Mouse (Mus musculus) intestine, embryonic 14.5 days (tissue): ENCODE results near the gene Ptprz1. TPM values are rescaled to one million over a fixed set of nuclear protein-coding genes. Genes with fewer than 3 reads are reported as not detected.

Source experiments
- ATAC-seq: fragments of 200-750 bp; cut with Nextera tagmentation; replicated peaks from 2 replicates; pipeline ENCODE4 v1.8.0; 2017; ENCODE audit warnings: low read depth, moderate number of reproducible peaks, moderate TSS enrichment, moderate library complexity; ENCODE audit not compliant: low FRiP score, low TSS enrichment
- DNase-seq: peaks from one replicate; pipeline ENCODE4 v3.0.0-alpha.2; 2018; ENCODE audit warnings: low spot score
- H3K27ac ChIP-seq: fragments of 300-500 bp; sonication (generic); 2 replicates; pipeline ENCODE4 v1.5.1; 2014; ENCODE audit warnings: low read depth, mild to moderate bottlenecking, control low read depth
- H3K27me3 ChIP-seq: fragments of 300-500 bp; sonication (generic); replicated peaks from 2 replicates; pipeline ENCODE4 v1.6.1; 2014; ENCODE audit warnings: low read length, control low read depth; ENCODE audit not compliant: control insufficient read depth, insufficient read depth
- H3K36me3 ChIP-seq: fragments of 300-500 bp; sonication (generic); 2 replicates; pipeline ENCODE4 v1.6.1; 2014; ENCODE audit warnings: low read length, control low read depth; ENCODE audit not compliant: control insufficient read depth, insufficient read depth
- H3K4me1 ChIP-seq: fragments of 300-500 bp; sonication (generic); replicated peaks from 2 replicates; pipeline ENCODE4 v1.6.1; 2014; ENCODE audit warnings: low read length, control low read depth, mixed read lengths; ENCODE audit not compliant: control insufficient read depth, insufficient read depth
- H3K4me2 ChIP-seq: fragments of 300-500 bp; sonication (generic); 2 replicates; pipeline ENCODE4 v1.6.1; 2014; ENCODE audit warnings: low read length
- H3K4me3 ChIP-seq: fragments of 300-500 bp; sonication (generic); 2 replicates; pipeline ENCODE4 v1.5.1; 2014; ENCODE audit warnings: low read depth, low read length, control low read depth, mixed read lengths
- H3K9ac ChIP-seq: fragments of 300-500 bp; sonication (generic); 2 replicates; pipeline ENCODE4 v1.6.1; 2014; ENCODE audit warnings: mild to moderate bottlenecking, low read length
- H3K9me3 ChIP-seq: fragments of 300-500 bp; sonication (generic); 2 replicates; pipeline ENCODE4 v1.6.1; 2016; ENCODE audit warnings: low read length, control low read depth; ENCODE audit not compliant: control insufficient read depth
- WGBS: fragments of 180-500 bp; shearing (Covaris S2); extraction: QIAGEN DNeasy Blood & Tissue Kit; methylation state at CpG from one replicate; pipeline ENCODE4 v1.1.7; 2014; 5-methylcytosine and 5-hydroxymethylcytosine counted together
- polyA plus RNA-seq: library from polyadenylated mRNA; unstranded; fragments of >200 nt; fragmentation: Nextera tagmentation; extraction: Ambion mirVana; gene quantifications from 2 replicates; pipeline ENCODE4 v1.2.1, GENCODE M21; 2014

The Ptprz1 gene
- polyA plus RNA-seq, 1 experiment from 2014 or later: 3.3 TPM

GRCm38 (mm10) chr6:22908510-22909256 lies 33.4 kb downstream of the Ptprz1 start:
- Histone ChIP-seq H3K9me3 (no peaks in the 10 kb centered on the region), H3K27me3 (no peaks in the 10 kb centered on the region), H3K9ac (no peak overlapping the region), H3K4me3 (no peak overlapping the region), H3K4me1 (no peaks in the 10 kb centered on the region), H3K27ac (no peak overlapping the region), H3K4me2 (no peak overlapping the region), H3K36me3 (no peaks in the 10 kb centered on the region)
- 76% methylated on average over 6 of the region's 6 CpGs for WGBS
- DNase-seq: no peak
- ATAC-seq: no peak

- 48% methylated on average over 6 of the region's 6 CpGs for WGBS
- no peak for ATAC-seq
- H3K4me3 ChIP-seq: no peak overlapping the region
- no peak overlapping the region for H3K4me2 ChIP-seq
- H3K36me3 ChIP-seq: no peaks in the 10 kb centered on the region
- H3K4me1 ChIP-seq: no peaks in the 10 kb centered on the region
- H3K27me3 ChIP-seq: no peaks in the 10 kb centered on the region
- no peak for DNase-seq
- H3K27ac ChIP-seq: no peak overlapping the region
- no peaks in the 10 kb centered on the region for H3K9me3 ChIP-seq
- H3K9ac ChIP-seq: no peak overlapping the region
Measured at GRCm38 (mm10) chr6:22909257-22909907, 34.1 kb downstream of the Ptprz1 start.

- Histone ChIP-seq H3K4me3 (no peak overlapping the region), H3K27ac (no peak overlapping the region), H3K9ac (no peak overlapping the region), H3K4me2 (no peak overlapping the region), H3K4me1 (no peaks in the 10 kb centered on the region), H3K27me3 (no peaks in the 10 kb centered on the region), H3K36me3 (no peaks in the 10 kb centered on the region), H3K9me3 (no peaks in the 10 kb centered on the region)
- WGBS: 46% methylated on average over 4 of the region's 4 CpGs
- DNase-seq (no peak), ATAC-seq (no peak)
Measured at GRCm38 (mm10) chr6:22909908-22910260, 34.6 kb downstream of the Ptprz1 start.

GRCm38 (mm10) chr6:22922880-22923279 lies 47.6 kb downstream of the Ptprz1 start:
- H3K4me2 ChIP-seq: no peak overlapping the region
- ATAC-seq: no peak
- WGBS: 28% methylated on average over 1 of the region's 1 CpGs
- no peak for DNase-seq
- H3K27ac ChIP-seq: no peak overlapping the region
- H3K4me3 ChIP-seq: no peak overlapping the region
- no peaks in the 10 kb centered on the region for H3K27me3 ChIP-seq
- no peak overlapping the region for H3K9ac ChIP-seq
- H3K36me3 ChIP-seq: no peaks in the 10 kb centered on the region
- no peaks in the 10 kb centered on the region for H3K4me1 ChIP-seq
- no peaks in the 10 kb centered on the region for H3K9me3 ChIP-seq

- ATAC-seq (no peak), DNase-seq (no peak)
- Histone ChIP-seq H3K27ac (no peak overlapping the region), H3K4me3 (no peak overlapping the region), H3K4me2 (no peak overlapping the region), H3K36me3 (no peaks in the 10 kb centered on the region), H3K9me3 (no peaks in the 10 kb centered on the region), H3K27me3 (no peaks in the 10 kb centered on the region), H3K4me1 (no peaks in the 10 kb centered on the region), H3K9ac (no peak overlapping the region)
- WGBS: 86% methylated on average over 2 of the region's 2 CpGs
Measured at GRCm38 (mm10) chr6:22932768-22933265, 57.5 kb downstream of the Ptprz1 start.

GRCm38 (mm10) chr6:22937126-22937525 lies 61.8 kb downstream of the Ptprz1 start:
- 76% methylated on average over 4 of the region's 4 CpGs for WGBS
- no peaks in the 10 kb centered on the region for H3K4me1 ChIP-seq
- no peak overlapping the region for H3K27ac ChIP-seq
- H3K9me3 ChIP-seq: no peaks in the 10 kb centered on the region
- DNase-seq: no peak
- no peaks in the 10 kb centered on the region for H3K36me3 ChIP-seq
- no peak overlapping the region for H3K9ac ChIP-seq
- H3K27me3 ChIP-seq: no peaks in the 10 kb centered on the region
- H3K4me3 ChIP-seq: no peak overlapping the region
- ATAC-seq: no peak
- no peak overlapping the region for H3K4me2 ChIP-seq

GRCm38 (mm10) chr6:22937526-22937925 lies 62.2 kb downstream of the Ptprz1 start:
- Histone ChIP-seq H3K36me3 (no peaks in the 10 kb centered on the region), H3K4me3 (no peak overlapping the region), H3K4me1 (no peaks in the 10 kb centered on the region), H3K9me3 (no peaks in the 10 kb centered on the region), H3K27ac (no peak overlapping the region), H3K27me3 (no peaks in the 10 kb centered on the region), H3K9ac (no peak overlapping the region), H3K4me2 (no peak overlapping the region)
- WGBS: 81% methylated on average over 5 of the region's 5 CpGs
- DNase-seq (no peak), ATAC-seq (no peak)

- WGBS: 88% methylated on average over 3 of the region's 3 CpGs
- Histone ChIP-seq H3K4me1 (no peaks in the 10 kb centered on the region), H3K9me3 (no peaks in the 10 kb centered on the region)
Measured at GRCm38 (mm10) chr6:22944191-22944590, 68.9 kb downstream of the Ptprz1 start.

GRCm38 (mm10) chr6:22963374-22963773 lies 88.1 kb downstream of the Ptprz1 start:
- 87% methylated on average over 3 of the region's 3 CpGs for WGBS

More at GRCm38 (mm10) chr6:22944191-22944590, 68.9 kb downstream of the Ptprz1 start:
- Histone ChIP-seq H3K27me3 (no peaks in the 10 kb centered on the region), H3K36me3 (no peaks in the 10 kb centered on the region), H3K9ac (no peak overlapping the region), H3K27ac (no peak overlapping the region), H3K4me3 (no peak overlapping the region), H3K4me2 (no peak overlapping the region)
- ATAC-seq: no peak
- DNase-seq: no peak

More at GRCm38 (mm10) chr6:22963374-22963773, 88.1 kb downstream of the Ptprz1 start:
- H3K9me3 ChIP-seq: no peaks in the 10 kb centered on the region
- H3K4me2 ChIP-seq: no peak overlapping the region
- no peak overlapping the region for H3K9ac ChIP-seq
- no peak overlapping the region for H3K4me3 ChIP-seq
- no peaks in the 10 kb centered on the region for H3K27me3 ChIP-seq
- no peaks in the 10 kb centered on the region for H3K4me1 ChIP-seq
- no peak for DNase-seq
- no peaks in the 10 kb centered on the region for H3K36me3 ChIP-seq
- no peak for ATAC-seq
- no peak overlapping the region for H3K27ac ChIP-seq
